Mouse (Mus musculus) kidney, adult 2 months (tissue): ENCODE results near the gene Cep290. TPM values are rescaled to one million over a fixed set of nuclear protein-coding genes. Genes with fewer than 3 reads are reported as not detected.
"Not testable (repeated sequence)": the region's sequence is repeated elsewhere in the genome, so short reads cannot be mapped to it uniquely, and the experiment has no call there.

ENCODE experiments used
- DNase-seq: peaks from one replicate; pipeline ENCODE4 v3.0.0; 2021
- H3K27ac ChIP-seq: fragments of 200-500 bp; 2 replicates; pipeline ENCODE4 v1.5.1; 2012; ENCODE audit warnings: low read depth, low read length, control low read depth, inconsistent platforms; ENCODE audit not compliant: insufficient read depth
- H3K27me3 ChIP-seq: fragments of 200-500 bp; replicated peaks from 2 replicates; pipeline ENCODE4 v1.6.1; 2012; ENCODE audit warnings: mild to moderate bottlenecking, moderate library complexity, low read length, inconsistent platforms; ENCODE audit not compliant: control insufficient read depth, insufficient read depth
- H3K36me3 ChIP-seq: fragments of 200-500 bp; 2 replicates; pipeline ENCODE4 v1.6.1; 2012; ENCODE audit warnings: mild to moderate bottlenecking, moderate library complexity, low read length, inconsistent platforms; ENCODE audit not compliant: control insufficient read depth, insufficient read depth
- H3K4me1 ChIP-seq: fragments of 200-500 bp; 2 replicates; pipeline ENCODE4 v1.6.1; 2011; ENCODE audit warnings: low read length; ENCODE audit not compliant: control insufficient read depth, insufficient read depth
- H3K4me3 ChIP-seq: fragments of 200-500 bp; 2 replicates; pipeline ENCODE4 v1.5.1; 2011; ENCODE audit warnings: mild to moderate bottlenecking, low read depth, low read length, control low read depth; ENCODE audit not compliant: insufficient read depth
- CTCF ChIP-seq: fragments of 200-500 bp; conservative IDR thresholded peaks from 2 replicates; pipeline ENCODE4 v1.5.1; 2011; ENCODE audit warnings: low read depth, mild to moderate bottlenecking, control low read depth, low read length, moderate library complexity, mixed read lengths; ENCODE audit not compliant: insufficient read depth, insufficient read length
- POLR2A ChIP-seq: fragments of 200-500 bp; IDR thresholded peaks from one replicate; pipeline ENCODE4 v1.6.1; 2011; ENCODE audit warnings: low read depth, low read length, control low read depth
- WGBS: fragments of 180-500 bp; shearing (Covaris S2); methylation state at CpG from one replicate; pipeline ENCODE4 v1.1.7; 2018; 5-methylcytosine and 5-hydroxymethylcytosine counted together
- polyA plus RNA-seq: library from polyadenylated mRNA; depleted of rRNA; stranded (reverse); fragments of >200 nt; gene quantifications from 2 replicates; pipeline ENCODE4 v1.2.3, GENCODE M21; 2012

Gene Cep290
- polyA plus RNA-seq, 1 experiment = 0.89 TPM

DNA sequence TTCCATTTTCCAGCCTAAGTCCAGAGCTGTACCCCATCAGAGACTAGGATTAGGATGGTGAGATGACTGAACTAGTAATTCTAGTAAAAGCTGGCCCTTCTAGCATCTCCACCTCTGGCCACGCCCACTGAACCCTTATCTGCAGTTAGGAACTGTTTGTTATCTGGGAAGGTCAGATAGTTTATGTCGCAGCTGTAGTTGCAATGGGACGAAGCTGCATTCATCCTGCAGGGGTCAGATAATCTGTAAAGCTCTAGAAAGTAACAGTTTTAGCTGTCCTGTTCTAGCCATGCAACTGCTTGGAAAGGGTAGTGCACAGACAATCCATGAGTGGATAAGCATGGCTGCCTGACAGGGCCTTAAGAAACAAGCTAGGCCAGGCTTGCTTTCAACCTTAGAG, 11.0 kb downstream of the Cep290 start:
- TF ChIP-seq POLR2A = no peak
- TF ChIP-seq CTCF = no peak
- Histone ChIP-seq H3K27me3 (no peaks in the 10 kb centered on the region), H3K4me1 (no peaks in the 10 kb centered on the region), H3K36me3 (0 out of 2 replicates have a peak, but pooled peaks cover 2% of the 10 kb centered on the region), H3K27ac (no peak overlapping the region), H3K4me3 (no peak overlapping the region)
- no peak for DNase-seq
- WGBS = 90% methylated on average over 3 of the region's 3 CpGs

DNA sequence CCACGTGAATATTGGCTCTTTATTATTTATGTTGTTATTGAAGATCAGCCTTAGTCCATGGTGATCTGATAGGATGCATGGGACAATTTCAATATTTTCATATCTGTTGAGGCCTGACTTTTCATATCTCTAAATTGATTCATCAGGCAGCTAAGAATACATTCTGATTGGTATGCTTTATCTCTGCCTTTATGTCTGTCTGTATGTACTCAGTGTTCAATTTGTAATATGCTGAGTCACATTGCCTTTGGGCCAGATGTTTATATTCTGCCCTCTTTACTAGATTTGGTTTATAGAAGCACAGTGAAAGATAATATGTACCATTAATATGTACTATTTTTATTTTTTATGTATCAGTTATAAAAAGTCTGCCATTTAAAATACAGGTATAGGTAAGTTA, 20.8 kb downstream of the Cep290 start:
- no peak for TF ChIP-seq CTCF
- TF ChIP-seq POLR2A = no peak
- Histone ChIP-seq H3K4me1 (no peaks in the 10 kb centered on the region), H3K36me3 (0 out of 2 replicates have a peak, but pooled peaks cover 2% of the 10 kb centered on the region), H3K27me3 (no peaks in the 10 kb centered on the region), H3K4me3 (no peak overlapping the region), H3K27ac (no peak overlapping the region)
- WGBS = 84% methylated on average over 1 of the region's 1 CpGs
- no peak for DNase-seq

DNA sequence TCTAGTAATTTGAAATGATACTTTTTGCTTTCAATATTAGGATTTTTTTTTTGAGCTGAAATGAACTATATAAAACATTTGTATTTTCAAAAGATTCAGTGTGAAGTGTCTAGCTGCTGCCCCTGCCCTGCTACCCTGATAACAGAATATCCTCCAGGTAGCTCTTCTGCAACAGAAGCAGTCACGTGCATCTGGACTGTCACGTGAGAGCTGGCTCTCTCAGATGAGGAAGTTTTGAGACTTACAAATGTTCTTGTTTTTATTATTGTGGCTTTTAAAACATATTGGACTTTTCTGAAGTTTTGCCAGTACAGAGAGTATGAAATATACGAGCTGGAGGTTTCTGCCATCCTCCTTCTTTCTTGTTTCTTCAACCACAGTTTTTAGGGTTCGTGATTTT, 34.3 kb downstream of the Cep290 start:
- Histone ChIP-seq H3K36me3 (no peaks in the 10 kb centered on the region; the same call in 1 of the 2 replicates), H3K27me3 (no peaks in the 10 kb centered on the region), H3K27ac (no peak overlapping the region), H3K4me1 (no peaks in the 10 kb centered on the region), H3K4me3 (no peak overlapping the region)
- TF ChIP-seq CTCF (no peak), POLR2A (no peak)
- no peak for DNase-seq
- 49% methylated on average over 4 of the region's 4 CpGs for WGBS

DNA sequence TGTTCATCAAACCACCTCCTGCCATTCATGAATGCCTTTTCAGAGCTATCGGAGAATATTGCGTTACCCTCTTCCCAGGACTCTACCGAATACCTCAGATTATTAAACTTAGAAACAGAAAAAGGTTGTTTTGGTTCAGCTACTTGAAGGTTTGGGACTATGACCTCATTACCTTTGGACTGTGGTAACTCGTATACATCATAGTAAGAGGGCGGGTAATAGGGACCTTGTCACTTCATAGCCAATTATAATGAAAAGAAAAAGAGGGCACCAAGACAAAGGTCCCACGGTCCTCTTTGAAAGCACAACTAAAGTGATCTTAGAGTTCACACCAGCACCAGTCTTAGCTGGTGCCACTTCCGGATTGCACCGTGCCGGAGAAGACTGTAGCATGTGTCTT, 35.0 kb downstream of the Cep290 start:
- H3K27ac ChIP-seq = no peak overlapping the region
- H3K36me3 ChIP-seq = no peaks in the 10 kb centered on the region; the same call in 1 of the 2 replicates
- H3K4me3 ChIP-seq = no peak overlapping the region
- WGBS = 60% methylated on average over 9 of the region's 9 CpGs
- TF ChIP-seq POLR2A (no peak), CTCF (no peak)
- DNase-seq = peak; percentile 52
- H3K27me3 ChIP-seq = no peaks in the 10 kb centered on the region
- no peaks in the 10 kb centered on the region for H3K4me1 ChIP-seq

DNA sequence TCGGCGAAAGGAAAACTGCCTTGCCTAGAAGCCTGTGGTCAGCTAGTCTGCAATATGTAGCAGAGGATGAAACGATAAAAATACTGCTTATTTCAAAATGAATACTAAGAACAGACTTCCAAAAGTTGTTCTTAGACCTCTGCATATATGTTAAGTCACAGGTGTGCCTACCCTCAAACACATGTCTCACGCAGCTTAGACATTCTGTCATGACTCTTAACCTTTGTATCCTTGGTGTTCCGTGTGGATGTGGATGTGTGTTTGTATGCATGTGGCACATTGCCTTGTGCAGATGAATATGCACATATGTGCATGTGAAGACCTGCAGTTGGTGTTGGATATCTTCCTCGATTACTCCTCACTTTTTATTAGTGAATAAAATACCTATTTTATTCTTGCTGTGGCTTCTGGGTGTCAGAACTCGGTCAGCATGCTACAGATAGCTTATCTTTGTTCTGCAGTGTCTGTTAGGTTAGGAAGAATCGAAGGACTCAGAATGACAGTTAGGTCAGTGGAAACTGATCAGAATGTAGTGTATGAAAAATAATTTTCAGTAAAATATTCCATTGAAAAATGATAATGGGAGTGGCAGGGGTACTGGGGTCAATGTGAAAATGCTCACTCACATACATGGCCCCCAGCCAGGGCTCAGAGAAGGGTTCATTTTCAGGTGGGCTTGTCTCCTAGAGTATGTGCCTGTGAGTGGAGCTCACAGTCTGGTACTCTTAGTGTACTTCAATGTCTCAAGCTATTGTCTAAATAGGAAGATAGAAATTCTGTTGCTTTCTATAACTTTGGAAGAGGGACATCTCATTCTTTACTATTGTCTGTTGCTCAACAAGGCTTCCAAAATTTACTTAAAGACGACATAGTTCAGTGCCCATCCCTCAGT, 37.4 kb downstream of the Cep290 start:
- no peak for TF ChIP-seq CTCF
- WGBS = 93% methylated on average over 9 of the region's 9 CpGs
- no peaks in the 10 kb centered on the region for H3K36me3 ChIP-seq
- H3K27ac ChIP-seq = no peak overlapping the region
- no peak overlapping the region for H3K4me3 ChIP-seq
- H3K4me1 ChIP-seq = no peaks in the 10 kb centered on the region
- DNase-seq = no peak
- H3K27me3 ChIP-seq = no peaks in the 10 kb centered on the region

DNA sequence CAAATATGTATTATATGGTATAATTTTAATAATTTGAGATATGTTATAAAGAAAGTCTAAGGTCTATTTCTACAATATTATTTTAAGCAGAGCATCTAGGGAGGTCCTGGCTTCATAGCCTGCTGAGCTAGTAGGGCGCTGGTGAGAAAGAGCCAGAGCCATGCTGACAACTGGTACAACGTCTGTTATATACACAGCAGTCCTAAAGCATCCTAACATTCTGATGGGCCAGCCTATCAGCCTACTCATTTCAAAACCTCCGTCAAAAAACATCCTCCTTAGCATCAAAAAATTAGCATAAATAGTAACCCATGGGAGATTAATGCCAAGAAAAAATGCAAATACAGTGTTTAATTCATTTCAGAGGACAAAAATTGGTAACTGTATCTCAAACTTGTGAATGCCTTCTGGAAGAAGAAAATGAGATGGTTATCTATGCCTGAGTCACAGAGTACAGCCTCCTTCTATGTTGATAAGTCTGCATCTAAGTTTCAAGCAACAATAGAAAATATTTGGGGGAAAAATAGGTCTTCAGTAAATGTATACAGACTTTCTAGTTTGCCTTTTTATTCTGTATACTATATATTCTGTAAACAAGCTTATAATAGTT, 69.3 kb downstream of the Cep290 start:
- no peaks in the 10 kb centered on the region for H3K36me3 ChIP-seq
- H3K27me3 ChIP-seq = no peaks in the 10 kb centered on the region
- no peaks in the 10 kb centered on the region for H3K4me1 ChIP-seq
- 92% methylated on average over 3 of the region's 3 CpGs for WGBS
- DNase-seq = no peak
- no peak for TF ChIP-seq CTCF
- no peak for TF ChIP-seq POLR2A
- no peak overlapping the region for H3K27ac ChIP-seq
- H3K4me3 ChIP-seq = no peak overlapping the region

DNA sequence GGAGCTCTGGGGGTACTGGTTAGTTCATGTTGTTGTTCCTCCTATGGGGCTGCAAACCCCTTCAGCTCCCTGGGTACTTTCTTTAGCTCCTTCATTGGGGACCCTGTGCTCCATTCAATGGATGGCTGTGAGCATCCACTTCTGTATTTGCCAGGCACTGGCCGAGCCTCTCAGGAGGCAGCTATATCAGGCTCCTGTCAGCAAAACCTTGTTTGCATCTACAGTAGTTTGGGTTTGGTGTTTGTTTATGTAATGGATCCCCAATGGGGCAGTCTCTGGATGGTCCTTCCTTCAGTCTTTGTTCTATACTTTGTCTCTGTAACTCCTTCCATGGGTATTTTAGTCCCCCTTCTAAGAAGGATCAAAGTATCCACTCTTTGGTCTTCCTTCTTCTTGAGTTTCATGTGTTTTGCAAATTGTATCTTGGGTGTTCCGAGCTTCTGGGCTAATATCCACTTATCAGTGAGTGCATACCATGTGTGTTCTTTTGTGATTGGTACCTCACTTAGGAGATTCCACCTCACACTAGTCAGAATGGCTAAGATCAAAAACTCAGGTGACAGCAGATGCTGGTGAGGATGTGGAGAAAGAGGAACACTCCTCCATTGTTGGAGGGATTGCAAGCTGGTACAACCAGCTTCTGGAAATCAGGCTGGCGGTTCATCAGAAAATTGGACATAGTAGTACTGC, 73.0 kb downstream of the Cep290 start:
- WGBS = 96% methylated on average over 3 of the region's 3 CpGs
- not testable (repeated sequence) for H3K27me3 ChIP-seq, H3K36me3 ChIP-seq, H3K27ac ChIP-seq, DNase-seq, H3K4me1 ChIP-seq, H3K4me3 ChIP-seq
